Mouse (Mus musculus) lung, embryonic 14.5 days (tissue): ENCODE data around the gene Tmsb15b2. TPM values are rescaled to one million over a fixed set of nuclear protein-coding genes. Genes with fewer than 3 reads are reported as not detected.
"Not testable (repeated sequence)": the region's sequence is repeated elsewhere in the genome, so short reads cannot be mapped to it uniquely, and the experiment has no call there.

Experiments
- ATAC-seq: fragments of 200-750 bp; cut with Nextera tagmentation; 2 replicates; pipeline ENCODE4 v1.8.0; 2017; ENCODE audit warnings: mild to moderate bottlenecking, moderate TSS enrichment, moderate library complexity; ENCODE audit not compliant: insufficient read depth
- DNase-seq: peaks from one replicate; pipeline ENCODE4 v3.0.0-alpha.2; 2015
- H3K27ac ChIP-seq: fragments of 300-500 bp; sonication (generic); 2 replicates; pipeline ENCODE4 v1.5.1; 2014; ENCODE audit warnings: low read depth, mild to moderate bottlenecking, moderate library complexity
- H3K27me3 ChIP-seq: fragments of 300-500 bp; sonication (generic); 2 replicates; pipeline ENCODE4 v1.6.1; 2014; ENCODE audit warnings: low read length, control low read depth; ENCODE audit not compliant: insufficient read depth
- H3K36me3 ChIP-seq: fragments of 300-500 bp; sonication (generic); 2 replicates; pipeline ENCODE4 v1.6.1; 2014; ENCODE audit warnings: control low read depth; ENCODE audit not compliant: insufficient read depth
- H3K4me1 ChIP-seq: fragments of 300-500 bp; sonication (generic); 2 replicates; pipeline ENCODE4 v1.6.1; 2014; ENCODE audit warnings: antibody characterized with exemption, control low read depth; ENCODE audit not compliant: insufficient read depth
- H3K4me2 ChIP-seq: fragments of 300-500 bp; sonication (generic); 2 replicates; pipeline ENCODE4 v1.6.1; 2014; ENCODE audit warnings: mild to moderate bottlenecking
- H3K4me3 ChIP-seq: fragments of 300-500 bp; sonication (generic); 2 replicates; pipeline ENCODE4 v1.5.1; 2014; ENCODE audit warnings: low read depth, low read length
- H3K9ac ChIP-seq: fragments of 300-500 bp; sonication (generic); 2 replicates; pipeline ENCODE4 v1.6.1; 2014
- H3K9me3 ChIP-seq: fragments of 300-500 bp; sonication (generic); 2 replicates; pipeline ENCODE4 v1.6.1; 2016; ENCODE audit warnings: low read depth, low read length, control low read depth
- CTCF ChIP-seq: IDR thresholded peaks from 2 replicates; pipeline ENCODE4 v1.5.1; 2016; ENCODE audit warnings: antibody characterized with exemption, low read depth
- WGBS: fragments of 180-500 bp; shearing (Covaris S2); extraction: QIAGEN DNeasy Blood & Tissue Kit; methylation state at CpG from one replicate; pipeline ENCODE4 v1.1.7; 2014; 5-methylcytosine and 5-hydroxymethylcytosine counted together
- polyA plus RNA-seq: library from polyadenylated mRNA; unstranded; fragments of >200 nt; fragmentation: Nextera tagmentation; extraction: Ambion mirVana; gene quantifications from 2 replicates; pipeline ENCODE4 v1.2.1, GENCODE M21; 2014

The Tmsb15b2 gene
- polyA plus RNA-seq, 1 experiment from 2014 or later = 27.6 TPM

DNA sequence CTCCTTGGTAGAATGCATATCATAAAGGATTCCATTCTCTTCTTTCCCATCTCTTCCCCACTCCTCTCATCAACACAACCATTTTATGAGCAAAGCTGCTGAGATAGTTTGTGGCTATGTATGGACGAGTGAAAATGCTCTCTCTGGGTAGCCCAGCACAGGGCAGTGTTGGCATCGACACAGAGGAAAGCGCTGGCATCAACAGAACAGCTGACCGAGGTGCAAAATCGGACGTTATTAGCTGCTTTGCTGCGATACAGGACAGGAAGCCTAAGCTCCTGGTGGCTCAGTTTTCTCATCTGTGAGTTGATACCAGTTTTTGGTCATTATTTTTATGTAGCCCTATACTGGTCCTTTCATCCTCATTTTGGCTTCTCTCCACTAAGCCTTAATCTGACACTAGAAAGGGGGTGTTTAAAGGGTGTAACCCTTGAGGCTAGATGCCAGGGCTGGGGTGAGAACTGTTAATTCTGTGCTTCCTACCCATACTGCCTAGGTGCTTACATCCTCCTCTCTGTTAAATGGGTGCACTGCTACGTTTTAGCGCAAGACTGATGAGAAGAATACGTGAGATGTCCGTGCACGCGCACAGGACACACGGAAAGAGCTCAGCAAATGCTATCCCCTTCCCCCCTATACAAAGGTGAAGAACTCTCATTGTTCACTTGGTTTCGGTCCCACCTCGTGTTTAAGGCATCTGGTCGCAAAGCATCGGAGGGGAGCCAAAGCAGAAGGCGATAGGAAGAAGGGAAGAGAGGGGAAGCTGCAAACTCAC, 17.1 kb upstream of the Tmsb15b2 start:
- no peak for DNase-seq
- Histone ChIP-seq H3K27me3 (0 out of 2 replicates have a peak, but pooled peaks cover 10% of the 10 kb centered on the region), H3K27ac (no peak overlapping the region), H3K4me1 (no peaks in the 10 kb centered on the region), H3K36me3 (no peaks in the 10 kb centered on the region), H3K4me2 (peak overlapping the region; percentile 62), H3K4me3 (peak overlapping the region; percentile 32), H3K9ac (no peak overlapping the region), H3K9me3 (no peaks in the 10 kb centered on the region)
- no peak for TF ChIP-seq CTCF
- WGBS = 15% methylated on average over 19 of the region's 19 CpGs
- peak; percentile 43; the same call in 1 of the 2 replicates for ATAC-seq

- H3K9ac ChIP-seq = no peak overlapping the region
- DNase-seq = no peak
- H3K4me2 ChIP-seq = no peak overlapping the region
- no peaks in the 10 kb centered on the region for H3K36me3 ChIP-seq
- no peaks in the 10 kb centered on the region for H3K4me1 ChIP-seq
- 64% methylated on average over 2 of the region's 2 CpGs for WGBS
- no peak overlapping the region for H3K27ac ChIP-seq
- ATAC-seq = no peak
- 0 out of 2 replicates have a peak, but pooled peaks cover 10% of the 10 kb centered on the region for H3K27me3 ChIP-seq
- no peak for TF ChIP-seq CTCF
- H3K9me3 ChIP-seq = no peaks in the 10 kb centered on the region
- H3K4me3 ChIP-seq = no peak overlapping the region
Measured at GRCm38 (mm10) chrX:136991274-136991673, 16.0 kb upstream of the Tmsb15b2 start.

GRCm38 (mm10) chrX:136986039-136986438, 10.7 kb upstream of the Tmsb15b2 start:
- H3K36me3 ChIP-seq = no peaks in the 10 kb centered on the region
- H3K27ac ChIP-seq = no peak overlapping the region
- H3K4me1 ChIP-seq = no peaks in the 10 kb centered on the region
- no peak overlapping the region for H3K4me2 ChIP-seq
- no peak overlapping the region for H3K9ac ChIP-seq
- H3K9me3 ChIP-seq = no peaks in the 10 kb centered on the region
- ATAC-seq (no peak), DNase-seq (no peak)
- H3K27me3 ChIP-seq = no peaks in the 10 kb centered on the region
- no peak overlapping the region for H3K4me3 ChIP-seq
- TF ChIP-seq CTCF = no peak

- no peak overlapping the region for H3K4me2 ChIP-seq
- DNase-seq (peak; percentile 14), ATAC-seq (no peak)
- TF ChIP-seq CTCF = peak; percentile 53
- H3K9me3 ChIP-seq = no peaks in the 10 kb centered on the region
- H3K27me3 ChIP-seq = no peaks in the 10 kb centered on the region
- H3K9ac ChIP-seq = no peak overlapping the region
- no peak overlapping the region for H3K4me3 ChIP-seq
- no peaks in the 10 kb centered on the region for H3K36me3 ChIP-seq
- no peak overlapping the region for H3K27ac ChIP-seq
- no peaks in the 10 kb centered on the region for H3K4me1 ChIP-seq
Measured at GRCm38 (mm10) chrX:136978616-136979015, 3.3 kb upstream of the Tmsb15b2 start.

DNA sequence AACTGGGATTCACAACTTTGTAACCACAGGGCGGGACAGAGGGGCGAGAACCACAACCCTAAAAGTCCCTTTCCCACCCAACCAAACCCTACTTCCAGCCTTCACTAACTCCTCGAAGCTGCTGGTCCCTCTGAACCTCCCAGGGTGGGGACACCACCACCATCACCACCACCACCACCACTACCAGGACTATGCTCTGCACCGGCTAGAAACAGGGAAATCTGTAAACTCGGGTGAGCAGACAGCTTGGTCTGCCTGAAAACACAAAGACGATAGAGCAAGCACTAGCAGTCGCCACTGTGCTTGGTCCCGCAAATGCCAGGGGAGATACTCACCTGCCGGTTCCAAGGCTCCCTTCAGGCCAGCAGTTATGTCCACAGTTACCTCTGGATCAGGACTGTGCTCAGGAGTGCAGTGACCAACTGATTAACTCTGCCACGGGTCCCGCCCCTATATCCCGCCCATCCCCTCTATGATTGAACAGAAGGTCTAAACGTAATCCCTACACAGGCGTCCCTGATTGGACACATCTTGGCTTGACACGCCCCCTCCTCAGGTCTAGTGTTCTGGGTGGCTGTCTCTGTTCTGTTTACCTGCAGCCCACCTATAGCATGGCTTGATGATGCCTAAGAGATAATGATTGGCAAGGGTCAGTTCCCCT, 1.3 kb upstream of the Tmsb15b2 start, which contains the start of the genes Tmsb15l and Tmsb15b1:
TSS of gene Tmsb15l (minus strand) at position 446 of the 661 bp plus-strand sequence.
TSS of gene Tmsb15b1 (minus strand) at position 451 of the 661 bp plus-strand sequence.
- Histone ChIP-seq H3K4me1 (no peaks in the 10 kb centered on the region), H3K9ac (peak within 1 kb of the TSS; percentile 29; the same call in 1 of the 2 replicates), H3K27me3 (no peaks in the 10 kb centered on the region), H3K4me2 (peak within 1 kb of the TSS; percentile 60), H3K27ac (no peak within 1 kb of the TSS), H3K36me3 (no peaks in the 10 kb centered on the region), H3K4me3 (peak within 1 kb of the TSS; percentile 37), H3K9me3 (no peaks in the 10 kb centered on the region)
- 21% methylated on average over 15 of the region's 15 CpGs for WGBS
- DNase-seq (peak; percentile 77), ATAC-seq (peak; percentile 100)
- TF ChIP-seq CTCF = no peak

GRCm38 (mm10) chrX:136959688-136960087, 15.6 kb downstream of the Tmsb15b2 start:
- H3K36me3 ChIP-seq = no peaks in the 10 kb centered on the region
- H3K4me2 ChIP-seq = no peak overlapping the region
- peak; percentile 49 for TF ChIP-seq CTCF
- no peaks in the 10 kb centered on the region for H3K4me1 ChIP-seq
- H3K27ac ChIP-seq = no peak overlapping the region
- DNase-seq (peak; percentile 15), ATAC-seq (no peak)
- no peak overlapping the region for H3K9ac ChIP-seq
- WGBS = 20% methylated on average over 2 of the region's 2 CpGs
- no peaks in the 10 kb centered on the region for H3K9me3 ChIP-seq
- no peaks in the 10 kb centered on the region for H3K27me3 ChIP-seq
- H3K4me3 ChIP-seq = no peak overlapping the region

DNA sequence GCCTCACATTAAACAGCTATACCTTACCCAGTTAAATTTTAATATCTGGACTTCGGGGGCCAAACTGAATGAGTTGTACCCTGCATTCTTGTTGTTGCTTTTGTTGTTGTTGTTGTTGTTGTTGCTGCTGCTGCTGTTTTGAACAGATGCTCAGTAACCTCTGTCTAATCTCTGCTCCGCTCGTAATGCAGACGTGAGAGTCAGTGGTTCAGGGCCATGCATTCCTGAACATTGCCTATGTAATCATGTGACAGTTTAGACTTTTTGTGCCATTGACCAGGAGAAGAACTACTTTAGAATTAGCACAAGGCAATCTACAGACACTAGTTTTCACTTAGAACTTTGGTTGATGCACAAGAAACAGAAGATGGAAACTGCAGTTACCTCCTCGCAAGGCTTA, 17.0 kb downstream of the Tmsb15b2 start:
- 54% methylated on average over 5 of the region's 5 CpGs for WGBS
- H3K27me3 ChIP-seq, H3K9me3 ChIP-seq, H3K9ac ChIP-seq, H3K27ac ChIP-seq, H3K36me3 ChIP-seq, H3K4me1 ChIP-seq: not testable (repeated sequence)
- peak; percentile 22; the same call in 1 of the 2 replicates for ATAC-seq
- Histone ChIP-seq H3K4me2 (peak overlapping the region; percentile 49), H3K4me3 (peak overlapping the region; percentile 22; the same call in 1 of the 2 replicates)
- peak; percentile 1 for DNase-seq

DNA sequence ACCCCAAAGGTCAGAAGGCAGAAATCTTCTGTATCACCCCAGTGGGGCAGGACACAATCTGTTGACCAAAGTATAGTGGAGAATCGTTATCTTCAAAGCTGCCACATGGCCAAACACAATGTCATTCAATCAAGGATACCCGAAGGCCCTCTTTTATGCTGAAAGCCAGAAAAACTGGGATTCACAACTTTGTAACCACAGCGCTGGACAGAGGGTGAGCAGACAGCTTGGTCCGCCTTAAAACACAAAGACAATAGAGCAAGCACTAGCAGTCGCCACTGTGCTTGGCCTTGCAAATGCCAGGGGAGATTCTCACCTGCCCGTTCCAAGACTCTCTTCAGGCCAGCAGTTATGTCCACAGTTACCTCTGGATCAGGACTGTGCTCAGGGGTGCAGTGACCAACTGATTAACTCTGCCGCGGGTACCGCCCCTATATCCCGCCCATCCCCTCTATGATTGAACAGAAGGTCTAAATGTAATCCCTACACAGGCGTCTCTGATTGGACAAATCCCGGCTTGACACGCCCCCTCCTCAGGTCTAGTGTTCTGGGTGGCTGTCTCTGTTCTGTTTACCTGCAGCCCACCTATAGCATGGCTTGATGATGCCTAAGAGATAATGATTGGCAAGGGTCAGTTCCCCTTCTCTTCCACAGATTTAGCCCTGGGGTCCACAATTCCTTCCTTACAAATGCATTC, 17.6 kb downstream of the Tmsb15b2 start:
- not testable (repeated sequence) for H3K9me3 ChIP-seq, H3K27me3 ChIP-seq, H3K36me3 ChIP-seq, H3K4me1 ChIP-seq, H3K27ac ChIP-seq, H3K9ac ChIP-seq
- peak overlapping the region; percentile 49 for H3K4me2 ChIP-seq
- ATAC-seq (peak; percentile 100), DNase-seq (peak; percentile 65)
- 16% methylated on average over 13 of the region's 13 CpGs for WGBS
- peak overlapping the region; percentile 22; the same call in 1 of the 2 replicates for H3K4me3 ChIP-seq
